Mouse (Mus musculus) cortical plate, adult 2 months (tissue): ENCODE results near the gene Gm10272. TPM values are rescaled to one million over a fixed set of nuclear protein-coding genes. Genes with fewer than 3 reads are reported as not detected.

Experiments
- H3K27ac ChIP-seq: fragments of 200-500 bp; 2 replicates; pipeline ENCODE4 v1.5.1; 2012; ENCODE audit warnings: low read length, control low read depth, inconsistent platforms; ENCODE audit not compliant: insufficient read depth
- H3K4me1 ChIP-seq: fragments of 200-500 bp; 2 replicates; pipeline ENCODE4 v1.6.1; 2011; ENCODE audit warnings: low read length; ENCODE audit not compliant: control insufficient read depth, insufficient read depth
- H3K4me3 ChIP-seq: fragments of 200-500 bp; 2 replicates; pipeline ENCODE4 v1.5.1; 2011; ENCODE audit warnings: mild to moderate bottlenecking, low read length, control low read depth; ENCODE audit not compliant: insufficient read depth
- CTCF ChIP-seq: fragments of 200-500 bp; IDR thresholded peaks from 2 replicates; pipeline ENCODE4 v1.5.1; 2011; ENCODE audit warnings: mild to moderate bottlenecking, control low read depth, low read length; ENCODE audit not compliant: insufficient read depth; ENCODE audit errors: extremely low read depth
- POLR2A ChIP-seq: fragments of 200-500 bp; IDR thresholded peaks from 2 replicates; pipeline ENCODE4 v1.6.1; 2011; ENCODE audit warnings: mild to moderate bottlenecking, low read length, control low read depth; ENCODE audit not compliant: insufficient read depth; ENCODE audit errors: extremely low read depth
- polyA plus RNA-seq: library from polyadenylated mRNA; depleted of rRNA; stranded (reverse); fragments of >200 nt; gene quantifications from 2 replicates; pipeline ENCODE4 v1.2.3, GENCODE M21; 2012; rRNA removed

The Gm10272 gene
- not detected in 2 replicates for polyA plus RNA-seq

- Histone ChIP-seq H3K4me1 (no peaks in the 10 kb centered on the region), H3K4me3 (no peak within 1 kb of the TSS), H3K27ac (no peak within 1 kb of the TSS)
- no peak for TF ChIP-seq CTCF
- no peak for TF ChIP-seq POLR2A
Observed at GRCm38 (mm10) chr10:77706326-77706725, at the start of gene Gm10272. Gm10272 (plus strand) TSS chr10:77706626.

DNA sequence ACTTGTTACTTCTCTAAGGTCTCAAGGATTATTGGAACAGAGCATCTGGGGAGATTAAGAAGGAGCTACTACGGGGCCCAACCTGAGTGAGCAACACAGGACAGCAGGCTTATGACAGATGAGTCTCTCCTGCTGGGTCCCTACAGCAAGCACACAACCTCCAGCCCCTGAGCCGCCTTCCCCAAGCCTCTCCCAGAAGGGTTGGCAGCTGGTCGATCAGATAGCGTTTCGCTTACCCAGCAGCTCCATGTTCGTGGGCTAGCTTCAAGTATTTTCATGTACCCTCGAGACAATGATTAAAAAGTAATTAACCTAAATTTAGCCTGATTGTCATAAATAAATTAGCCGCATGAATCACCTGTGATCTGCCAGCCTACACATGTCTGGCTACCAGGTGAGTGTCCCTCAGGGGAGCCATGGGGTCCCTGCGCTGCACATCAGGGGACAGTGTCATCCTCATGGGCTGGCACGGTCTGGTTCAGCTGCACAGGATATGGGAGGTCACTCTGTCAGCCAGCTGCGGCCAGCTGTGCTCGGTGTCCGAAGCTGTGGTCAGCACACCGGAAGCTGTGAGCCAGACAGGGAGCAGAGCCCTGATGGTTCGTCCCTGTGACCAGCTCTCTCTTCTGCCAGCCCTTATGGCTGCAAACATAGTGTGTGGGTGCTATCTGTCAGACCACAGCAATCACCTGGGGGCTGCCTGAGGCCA, 48.0 kb upstream of the Gm10272 start:
- Histone ChIP-seq H3K27ac (no peak overlapping the region), H3K4me3 (no peak overlapping the region), H3K4me1 (no peaks in the 10 kb centered on the region)
- TF ChIP-seq POLR2A: no peak
- TF ChIP-seq CTCF: no peak

DNA sequence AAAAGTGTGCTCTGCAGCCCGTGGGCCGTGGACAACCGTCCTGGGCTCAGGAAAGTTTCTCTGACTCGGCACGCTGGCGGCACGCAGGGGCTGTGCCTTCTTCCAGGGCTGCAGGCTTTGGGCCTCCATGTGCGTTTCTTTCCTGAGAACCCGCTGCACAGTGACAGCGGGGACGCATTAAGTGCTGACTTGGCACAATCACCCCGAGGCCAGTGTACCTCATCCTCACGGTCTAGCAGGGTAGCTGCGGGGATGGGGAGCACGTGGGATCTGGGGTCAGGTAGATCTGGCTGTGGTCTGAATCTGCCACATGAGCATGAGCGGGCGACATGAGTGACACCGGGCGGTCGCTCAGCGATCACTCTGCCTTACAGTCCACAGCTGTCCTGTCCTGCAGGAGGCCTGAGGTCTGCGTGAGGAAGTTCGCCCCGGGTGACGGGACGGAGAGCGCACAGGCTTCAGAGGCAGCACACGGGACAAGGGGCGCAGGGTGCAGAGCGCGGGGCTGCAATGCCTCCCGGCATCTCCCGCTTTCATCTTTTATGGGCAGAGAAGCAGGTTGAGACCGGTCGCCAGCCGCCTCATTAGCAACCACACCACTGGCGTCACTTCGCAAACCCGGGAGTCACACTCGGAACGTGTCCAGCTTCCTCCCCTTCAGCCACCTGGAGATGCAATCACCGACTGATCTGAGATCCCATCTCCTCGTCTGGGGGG, 42.3 kb upstream of the Gm10272 start:
- Histone ChIP-seq H3K4me3 (no peak overlapping the region), H3K4me1 (no peaks in the 10 kb centered on the region), H3K27ac (no peak overlapping the region)
- no peak for TF ChIP-seq POLR2A
- no peak for TF ChIP-seq CTCF

GRCm38 (mm10) chr10:77666342-77666741, 40.1 kb upstream of the Gm10272 start:
- TF ChIP-seq POLR2A: no peak
- no peak for TF ChIP-seq CTCF
- no peaks in the 10 kb centered on the region for H3K4me1 ChIP-seq
- no peak overlapping the region for H3K4me3 ChIP-seq
- no peak overlapping the region for H3K27ac ChIP-seq

DNA sequence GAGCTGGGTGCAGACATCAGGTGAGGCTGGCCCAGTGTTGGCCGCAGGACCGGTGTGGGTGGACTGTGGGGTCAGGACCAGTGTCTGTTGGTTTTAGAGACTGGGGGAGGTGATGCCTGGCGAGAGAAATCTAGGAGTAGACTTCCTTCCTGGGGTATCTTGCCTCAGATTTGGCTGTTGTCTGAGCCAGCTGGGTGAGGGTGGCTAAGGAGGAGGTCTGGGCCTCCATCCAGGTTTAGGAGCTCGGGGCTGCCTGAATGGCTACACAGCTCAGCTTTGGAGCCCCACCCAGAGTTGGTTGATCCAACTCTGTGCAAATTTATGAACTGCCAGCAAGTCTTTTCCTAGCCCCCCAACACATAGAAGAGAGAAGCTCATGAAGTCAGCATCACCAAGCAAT, 39.0 kb upstream of the Gm10272 start:
- H3K4me3 ChIP-seq: no peak overlapping the region
- TF ChIP-seq CTCF (no peak), POLR2A (no peak)

DNA sequence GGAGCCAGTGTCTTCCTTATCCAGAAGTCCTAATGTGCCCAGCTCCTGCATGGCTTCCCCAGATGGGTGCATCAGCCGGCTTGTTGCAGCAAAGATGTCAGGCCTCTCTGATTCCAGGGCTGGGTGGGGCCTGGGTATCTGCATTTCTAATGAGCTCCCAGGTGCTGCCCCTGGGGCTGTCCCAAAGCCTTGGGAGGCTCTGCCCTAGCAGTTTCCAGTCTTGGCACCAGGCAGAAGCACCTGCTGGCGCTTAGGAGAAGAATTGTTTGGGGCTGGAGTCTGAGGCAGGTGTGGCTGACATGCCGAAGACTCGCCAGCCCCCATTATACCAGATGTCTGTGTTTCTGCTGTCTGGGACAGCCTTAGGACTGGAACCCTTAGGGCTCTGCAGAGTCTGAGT, 35.7 kb upstream of the Gm10272 start:
- Histone ChIP-seq H3K27ac (no peak overlapping the region), H3K4me1 (no peaks in the 10 kb centered on the region), H3K4me3 (no peak overlapping the region)
- TF ChIP-seq POLR2A (no peak), CTCF (no peak)

More for the DNA sequence above, 39.0 kb upstream of the Gm10272 start:
- H3K4me1 ChIP-seq: no peaks in the 10 kb centered on the region
- H3K27ac ChIP-seq: no peak overlapping the region

DNA sequence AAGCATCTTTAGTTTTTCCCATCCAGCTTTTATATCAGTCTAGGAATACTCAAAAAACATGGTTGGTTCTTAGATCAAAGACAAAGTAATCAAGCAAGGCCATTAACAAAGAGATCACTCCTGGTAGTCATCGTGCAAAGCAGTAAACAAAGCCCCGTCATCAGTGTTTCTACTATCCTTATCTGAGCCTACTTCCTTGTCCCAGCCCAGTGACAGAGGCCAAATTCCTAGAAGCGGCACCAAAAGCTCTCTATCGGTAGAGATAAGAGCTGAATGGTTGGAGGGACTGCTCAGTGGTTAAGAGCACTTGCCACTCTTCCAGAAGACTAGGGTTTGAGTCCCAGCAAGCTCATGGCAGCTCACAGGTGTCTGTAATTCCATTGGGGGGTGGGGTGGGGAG, 34.9 kb upstream of the Gm10272 start:
- no peak for TF ChIP-seq CTCF
- TF ChIP-seq POLR2A: no peak
- Histone ChIP-seq H3K4me3 (no peak overlapping the region), H3K4me1 (no peaks in the 10 kb centered on the region), H3K27ac (no peak overlapping the region)

GRCm38 (mm10) chr10:77673765-77674164, 32.7 kb upstream of the Gm10272 start:
- no peak overlapping the region for H3K4me3 ChIP-seq
- H3K27ac ChIP-seq: no peak overlapping the region
- no peaks in the 10 kb centered on the region for H3K4me1 ChIP-seq
- no peak for TF ChIP-seq POLR2A
- no peak for TF ChIP-seq CTCF

- no peak for TF ChIP-seq CTCF
- no peak for TF ChIP-seq POLR2A
- no peak overlapping the region for H3K4me3 ChIP-seq
- peaks cover under 1% of the 10 kb centered on the region; the same call in 1 of the 2 replicates for H3K4me1 ChIP-seq
- no peak overlapping the region for H3K27ac ChIP-seq
Observed at GRCm38 (mm10) chr10:77677562-77677961, 28.9 kb upstream of the Gm10272 start.

- peaks cover 4% of the 10 kb centered on the region for H3K4me1 ChIP-seq
- TF ChIP-seq CTCF (no peak), POLR2A (no peak)
Observed at GRCm38 (mm10) chr10:77682994-77683393, 23.4 kb upstream of the Gm10272 start.

More at GRCm38 (mm10) chr10:77682994-77683393, 23.4 kb upstream of the Gm10272 start:
- Histone ChIP-seq H3K27ac (no peak overlapping the region), H3K4me3 (no peak overlapping the region)
